Mouse (Mus musculus) liver, embryonic 16.5 days (tissue): ENCODE measurements around the gene Hcfc2. TPM values are rescaled to one million over a fixed set of nuclear protein-coding genes. Genes with fewer than 3 reads are reported as not detected.

ENCODE experiments used
- ATAC-seq: fragments of 200-750 bp; cut with Nextera tagmentation; 2 replicates; pipeline ENCODE4 v1.8.0; 2017; ENCODE audit warnings: low read depth, mild to moderate bottlenecking, moderate number of reproducible peaks, moderate library complexity
- H3K27ac ChIP-seq: fragments of 300-500 bp; sonication (generic); 2 replicates; pipeline ENCODE4 v1.5.1; 2014; ENCODE audit warnings: mild to moderate bottlenecking, low read length
- H3K27me3 ChIP-seq: fragments of 300-500 bp; sonication (generic); 2 replicates; pipeline ENCODE4 v1.6.1; 2014; ENCODE audit warnings: low read depth, low read length, mixed read lengths; ENCODE audit not compliant: control insufficient read depth, insufficient read depth
- H3K36me3 ChIP-seq: fragments of 300-500 bp; sonication (generic); 2 replicates; pipeline ENCODE4 v1.6.1; 2014; ENCODE audit warnings: mild to moderate bottlenecking; ENCODE audit not compliant: control insufficient read depth, insufficient read depth
- H3K4me1 ChIP-seq: fragments of 300-500 bp; sonication (generic); 2 replicates; pipeline ENCODE4 v1.6.1; 2014; ENCODE audit warnings: low read depth, low read length, mixed read lengths; ENCODE audit not compliant: control insufficient read depth
- H3K4me2 ChIP-seq: fragments of 300-500 bp; sonication (generic); 2 replicates; pipeline ENCODE4 v1.6.1; 2014; ENCODE audit warnings: low read depth, low read length, mixed read lengths
- H3K4me3 ChIP-seq: fragments of 300-500 bp; sonication (generic); 2 replicates; pipeline ENCODE4 v1.5.1; 2014; ENCODE audit warnings: low read depth, mild to moderate bottlenecking, low read length
- H3K9ac ChIP-seq: fragments of 300-500 bp; sonication (generic); 2 replicates; pipeline ENCODE4 v1.6.1; 2014; ENCODE audit warnings: low read depth, low read length
- H3K9me3 ChIP-seq: fragments of 300-500 bp; sonication (generic); replicated peaks from 2 replicates; pipeline ENCODE4 v1.6.1; 2016; ENCODE audit warnings: low read length; ENCODE audit not compliant: control insufficient read depth
- WGBS: fragments of 180-500 bp; shearing (Covaris S2); extraction: QIAGEN DNeasy Blood & Tissue Kit; methylation state at CpG from one replicate; pipeline ENCODE4 v1.1.7; 2014; ENCODE audit not compliant: insufficient replicate concordance; 5-methylcytosine and 5-hydroxymethylcytosine counted together
- polyA plus RNA-seq: library from polyadenylated mRNA; unstranded; fragments of >200 nt; fragmentation: Nextera tagmentation; extraction: Ambion mirVana; gene quantifications from 2 replicates; pipeline ENCODE4 v1.2.1, GENCODE M21; 2015

Gene Hcfc2
- polyA plus RNA-seq, 1 experiment from 2014 or later, result 13.9 TPM

- H3K27ac ChIP-seq, result 0 out of 2 replicates have a peak overlapping the region, but pooled peaks have one; percentile 39
- H3K36me3 ChIP-seq, result no peaks in the 10 kb centered on the region
- H3K4me2 ChIP-seq, result no peak overlapping the region
- peaks cover 19% of the 10 kb centered on the region for H3K4me1 ChIP-seq
- no peak for ATAC-seq
- H3K4me3 ChIP-seq, result no peak overlapping the region
- 46% methylated on average over 3 of the region's 3 CpGs for WGBS
- no peak overlapping the region for H3K9ac ChIP-seq
- no peaks in the 10 kb centered on the region for H3K9me3 ChIP-seq
- H3K27me3 ChIP-seq, result no peaks in the 10 kb centered on the region
These were observed 1.4 kb downstream of the Hcfc2 start for GRCm38 (mm10) chr10:82697305-82697898.

DNA sequence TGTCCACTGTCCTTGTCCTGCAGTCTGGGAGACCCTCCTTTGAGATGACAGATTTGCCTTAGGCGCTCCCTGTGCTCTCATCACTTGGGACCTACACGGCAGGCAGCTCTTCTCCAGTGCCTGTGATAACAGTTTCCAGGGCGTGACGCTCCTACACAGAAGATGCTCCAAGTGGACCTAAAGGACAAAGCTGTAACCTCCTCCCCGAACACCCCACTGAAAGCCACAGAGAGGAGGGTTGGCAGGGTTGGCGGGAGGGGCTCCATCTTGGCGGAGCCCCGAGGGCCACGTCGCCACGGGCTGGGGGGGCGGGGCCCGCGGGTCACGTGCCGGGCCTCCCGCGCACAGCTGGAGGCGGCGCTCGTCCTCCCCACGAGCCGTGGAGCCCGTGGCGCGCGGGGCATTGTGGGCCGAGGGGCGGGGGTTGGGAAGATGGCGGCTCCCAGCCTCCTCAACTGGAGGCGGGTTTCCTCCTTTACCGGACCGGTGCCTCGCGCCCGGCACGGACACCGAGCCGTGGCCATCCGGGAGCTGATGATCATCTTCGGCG lies 2.8 kb downstream of the Hcfc2 start:
- Histone ChIP-seq H3K9ac (peak overlapping the region; percentile 80), H3K27me3 (no peaks in the 10 kb centered on the region), H3K36me3 (no peaks in the 10 kb centered on the region), H3K4me2 (peak overlapping the region; percentile 87), H3K27ac (peak overlapping the region; percentile 50), H3K9me3 (no peaks in the 10 kb centered on the region), H3K4me3 (peak overlapping the region; percentile 86), H3K4me1 (peaks cover 19% of the 10 kb centered on the region)
- peak; percentile 95 for ATAC-seq
- WGBS, result 1% methylated on average over 42 of the region's 42 CpGs

- H3K27me3 ChIP-seq, result no peaks in the 10 kb centered on the region
These were observed 3.5 kb downstream of the Hcfc2 start for GRCm38 (mm10) chr10:82699296-82699941.

DNA sequence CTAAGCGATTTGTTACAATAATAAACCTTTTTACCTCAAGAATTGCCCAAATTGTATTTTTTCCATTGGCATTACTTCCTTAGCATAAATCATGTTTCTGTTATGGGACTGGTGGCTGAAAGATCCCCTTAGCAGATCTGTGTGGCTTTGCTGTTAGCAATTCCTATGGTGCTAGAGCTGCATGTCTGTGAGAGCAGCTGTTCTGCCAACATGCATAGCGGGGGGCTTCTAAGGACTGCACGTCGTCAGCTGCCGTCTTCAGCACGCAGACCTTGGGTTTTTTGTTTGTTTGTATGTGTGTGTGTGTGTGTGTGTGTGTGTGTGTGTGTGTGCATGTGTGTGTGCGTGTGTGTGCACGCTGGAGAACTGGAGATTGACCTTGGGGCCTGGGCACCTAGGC lies 45.4 kb downstream of the Hcfc2 start:
- Histone ChIP-seq H3K27ac (peak overlapping the region; percentile 17; the same call in 1 of the 2 replicates), H3K9me3 (no peaks in the 10 kb centered on the region), H3K4me3 (no peak overlapping the region), H3K27me3 (no peaks in the 10 kb centered on the region), H3K4me1 (no peaks in the 10 kb centered on the region), H3K9ac (no peak overlapping the region), H3K4me2 (no peak overlapping the region), H3K36me3 (peaks cover 4% of the 10 kb centered on the region; the same call in 1 of the 2 replicates)
- WGBS, result 87% methylated on average over 8 of the region's 8 CpGs
- ATAC-seq, result no peak

More at GRCm38 (mm10) chr10:82699296-82699941, 3.5 kb downstream of the Hcfc2 start:
- Histone ChIP-seq H3K4me2 (peak overlapping the region; percentile 87), H3K36me3 (no peaks in the 10 kb centered on the region), H3K4me1 (peaks cover 19% of the 10 kb centered on the region), H3K9me3 (no peaks in the 10 kb centered on the region), H3K9ac (peak overlapping the region; percentile 80), H3K27ac (peak overlapping the region; percentile 50), H3K4me3 (peak overlapping the region; percentile 86)
- under 1% methylated on average over 46 of the region's 59 CpGs for WGBS
- peak; percentile 55 for ATAC-seq

GRCm38 (mm10) chr10:82741876-82742275 lies 45.9 kb downstream of the Hcfc2 start:
- no peaks in the 10 kb centered on the region for H3K9me3 ChIP-seq
- no peaks in the 10 kb centered on the region for H3K27me3 ChIP-seq
- H3K27ac ChIP-seq, result no peak overlapping the region; the same call in 1 of the 2 replicates
- no peaks in the 10 kb centered on the region for H3K4me1 ChIP-seq
- no peak overlapping the region for H3K4me2 ChIP-seq
- H3K9ac ChIP-seq, result no peak overlapping the region
- peaks cover 6% of the 10 kb centered on the region; the same call in 1 of the 2 replicates for H3K36me3 ChIP-seq
- 75% methylated on average over 4 of the region's 4 CpGs for WGBS
- no peak overlapping the region for H3K4me3 ChIP-seq
- ATAC-seq, result peak; percentile 37; the same call in 1 of the 2 replicates

DNA sequence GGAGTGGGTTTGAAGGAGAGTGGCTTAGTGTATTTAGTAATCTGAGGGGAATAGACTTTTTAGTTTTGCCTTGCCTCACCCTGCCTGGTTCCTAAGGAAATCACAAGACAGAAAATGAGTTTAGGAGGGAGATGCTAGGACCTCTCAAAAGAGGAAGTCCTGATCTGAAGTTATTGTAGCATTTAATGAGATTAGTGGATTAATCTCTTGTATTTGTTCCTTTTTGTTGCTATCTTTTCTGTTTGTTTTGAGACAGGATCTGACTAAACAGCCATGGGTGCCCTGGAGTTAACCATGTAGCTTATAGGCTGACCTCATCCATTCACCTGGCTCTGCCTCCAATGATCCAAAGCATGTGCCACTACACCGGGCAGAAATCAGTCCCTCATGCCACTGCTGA lies 46.6 kb downstream of the Hcfc2 start:
- no peak overlapping the region for H3K4me3 ChIP-seq
- 82% methylated on average over 1 of the region's 1 CpGs for WGBS
- H3K27ac ChIP-seq, result no peak overlapping the region
- ATAC-seq, result no peak
- H3K4me2 ChIP-seq, result no peak overlapping the region
- no peak overlapping the region for H3K9ac ChIP-seq
- H3K27me3 ChIP-seq, result no peaks in the 10 kb centered on the region
- H3K9me3 ChIP-seq, result no peaks in the 10 kb centered on the region
- 0 out of 2 replicates have a peak, but pooled peaks cover 2% of the 10 kb centered on the region for H3K4me1 ChIP-seq
- H3K36me3 ChIP-seq, result peaks cover 13% of the 10 kb centered on the region

DNA sequence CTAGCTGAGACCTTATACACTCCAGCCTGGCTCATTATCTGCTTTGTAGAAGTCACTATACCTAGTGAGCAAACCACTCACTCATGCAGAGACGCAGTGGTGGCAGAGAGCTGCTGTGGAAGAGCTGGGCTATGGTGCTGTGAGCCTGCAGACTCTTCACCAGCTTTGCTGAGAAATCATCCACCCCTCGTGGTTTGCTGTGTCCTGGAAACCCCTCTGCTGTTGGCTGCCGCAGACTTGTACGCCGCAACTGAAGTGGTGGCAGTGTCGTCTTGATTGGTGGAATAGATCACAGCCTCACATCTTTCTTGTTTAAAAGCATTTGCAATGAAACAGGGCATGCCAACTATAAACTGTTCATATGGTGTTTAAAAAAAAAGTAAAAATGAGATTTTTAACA lies 48.3 kb downstream of the Hcfc2 start:
- Histone ChIP-seq H3K36me3 (peaks cover 27% of the 10 kb centered on the region), H3K4me3 (no peak overlapping the region), H3K4me1 (0 out of 2 replicates have a peak, but pooled peaks cover 2% of the 10 kb centered on the region), H3K9ac (no peak overlapping the region), H3K27ac (no peak overlapping the region), H3K27me3 (no peaks in the 10 kb centered on the region), H3K4me2 (no peak overlapping the region), H3K9me3 (no peaks in the 10 kb centered on the region)
- WGBS, result 78% methylated on average over 6 of the region's 6 CpGs
- no peak for ATAC-seq

DNA sequence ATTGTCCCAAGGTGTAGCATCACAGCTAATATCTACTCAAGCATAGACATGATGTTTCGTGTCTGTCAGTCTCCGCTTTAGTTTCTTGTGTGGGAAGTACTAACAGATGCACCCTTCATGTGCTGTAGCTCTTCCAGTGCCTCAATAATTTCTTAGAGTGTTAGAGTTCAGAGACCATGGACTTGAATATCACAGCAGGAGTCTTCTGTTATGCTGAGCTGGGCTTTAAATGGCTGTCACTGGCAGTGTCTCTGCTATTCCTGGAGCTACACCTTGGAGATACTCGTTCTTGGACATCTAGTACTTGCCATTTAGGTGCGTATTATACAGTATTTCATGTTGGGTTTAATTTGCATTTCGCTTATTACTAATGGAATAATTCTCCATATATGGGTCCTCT lies 49.3 kb downstream of the Hcfc2 start:
- Histone ChIP-seq H3K27ac (no peak overlapping the region), H3K4me3 (no peak overlapping the region), H3K4me2 (no peak overlapping the region), H3K9me3 (no peaks in the 10 kb centered on the region), H3K27me3 (no peaks in the 10 kb centered on the region), H3K4me1 (0 out of 2 replicates have a peak, but pooled peaks cover 2% of the 10 kb centered on the region), H3K9ac (no peak overlapping the region), H3K36me3 (peaks cover 33% of the 10 kb centered on the region)
- 85% methylated on average over 5 of the region's 5 CpGs for WGBS
- ATAC-seq, result no peak
